Mouse (Mus musculus) olfactory bulb, adult 2 months (tissue): ENCODE results near the gene Zc3h4. TPM values are rescaled to one million over a fixed set of nuclear protein-coding genes. Genes with fewer than 3 reads are reported as not detected.

Source experiments
- H3K27ac ChIP-seq: fragments of 200-500 bp; 2 replicates; pipeline ENCODE4 v1.5.1; 2012; ENCODE audit warnings: low read depth, low read length; ENCODE audit not compliant: insufficient read depth
- H3K4me1 ChIP-seq: fragments of 200-500 bp; 2 replicates; pipeline ENCODE4 v1.6.1; 2012; ENCODE audit warnings: low read length; ENCODE audit not compliant: control insufficient read depth, insufficient read depth
- H3K4me3 ChIP-seq: fragments of 200-500 bp; 2 replicates; pipeline ENCODE4 v1.5.1; 2012; ENCODE audit warnings: mild to moderate bottlenecking, low read depth, low read length, moderate library complexity; ENCODE audit not compliant: insufficient read depth
- CTCF ChIP-seq: fragments of 200-500 bp; IDR thresholded peaks from 2 replicates; pipeline ENCODE4 v1.5.1; 2012; ENCODE audit warnings: low read depth, mild to moderate bottlenecking, low read length, moderate library complexity; ENCODE audit not compliant: insufficient read depth
- POLR2A ChIP-seq: fragments of 200-500 bp; IDR thresholded peaks from 2 replicates; pipeline ENCODE4 v1.6.1; 2012; ENCODE audit warnings: mild to moderate bottlenecking, low read depth, low read length, moderate library complexity; ENCODE audit not compliant: insufficient read depth
- WGBS: fragments of 180-500 bp; shearing (Covaris S2); methylation state at CpG from one replicate; pipeline ENCODE4 v1.1.7; 2018; 5-methylcytosine and 5-hydroxymethylcytosine counted together
- polyA plus RNA-seq: library from polyadenylated mRNA; stranded (reverse); fragments of >200 nt; gene quantifications from 2 replicates; pipeline ENCODE4 v1.2.4, GENCODE M21; 2012; ENCODE audit warnings: low replicate concordance; ENCODE audit not compliant: missing spikeins, insufficient read depth, insufficient read length

Zc3h4 gene
- polyA plus RNA-seq, 1 experiment, result 372 TPM

GRCm38 (mm10) chr7:16472116-16472709 lies 71.5 kb downstream of the Zc3h4 start:
- peaks cover 21% of the 10 kb centered on the region for H3K4me1 ChIP-seq
- WGBS, result 13% methylated on average over 17 of the region's 17 CpGs
- no peak overlapping the region for H3K4me3 ChIP-seq
- no peak overlapping the region for H3K27ac ChIP-seq
- TF ChIP-seq POLR2A (no peak), CTCF (no peak)

DNA sequence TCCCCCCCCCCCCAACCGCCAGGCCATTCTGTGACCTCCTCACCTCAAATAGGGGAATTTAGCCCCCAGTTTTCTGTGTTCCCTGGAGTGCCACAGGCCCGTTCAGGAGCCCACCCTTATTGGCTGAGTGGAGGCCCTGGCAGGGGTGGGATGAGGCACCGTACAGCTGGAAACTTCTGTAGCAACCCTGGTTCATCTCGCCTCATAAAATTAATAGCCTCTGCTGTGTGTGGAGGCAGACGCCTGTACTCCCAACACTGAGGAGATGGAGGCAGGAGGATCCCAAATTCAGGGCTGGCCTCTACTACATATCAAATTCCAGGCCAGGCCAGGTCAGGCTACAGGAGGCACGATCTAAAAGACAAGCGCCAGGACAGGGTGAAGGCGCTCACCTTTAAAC lies 73.1 kb downstream of the Zc3h4 start:
- H3K4me3 ChIP-seq, result no peak overlapping the region
- no peak overlapping the region for H3K27ac ChIP-seq
- WGBS, result 77% methylated on average over 8 of the region's 8 CpGs
- TF ChIP-seq POLR2A (no peak), CTCF (no peak)
- H3K4me1 ChIP-seq, result peaks cover 21% of the 10 kb centered on the region

GRCm38 (mm10) chr7:16474445-16474844 lies 73.7 kb downstream of the Zc3h4 start:
- no peak for TF ChIP-seq POLR2A
- no peak for TF ChIP-seq CTCF
- H3K4me3 ChIP-seq, result no peak overlapping the region
- 13% methylated on average over 33 of the region's 33 CpGs for WGBS
- H3K27ac ChIP-seq, result no peak overlapping the region
- H3K4me1 ChIP-seq, result peaks cover 21% of the 10 kb centered on the region

DNA sequence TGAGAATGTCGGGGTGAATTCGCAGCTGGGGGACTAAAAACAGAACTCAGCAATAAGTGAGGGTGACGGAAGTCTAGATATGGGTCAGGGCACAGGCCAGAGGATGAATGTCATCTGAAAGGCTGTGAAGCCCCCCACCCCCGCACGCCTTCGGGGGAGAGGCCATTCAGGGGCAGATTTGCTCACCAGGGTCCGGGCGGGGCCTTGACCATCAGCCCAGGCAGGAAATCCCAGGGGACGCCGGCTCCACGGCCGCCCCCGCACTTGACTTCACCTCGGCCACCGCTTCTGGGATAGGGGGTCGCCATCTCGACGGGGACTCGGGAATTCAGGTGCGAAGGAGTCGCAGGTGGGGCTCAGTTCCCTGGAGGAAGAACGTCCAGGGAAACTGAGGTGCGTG lies 74.6 kb downstream of the Zc3h4 start:
- Histone ChIP-seq H3K4me3 (peak overlapping the region; percentile 14; the same call in 1 of the 2 replicates), H3K4me1 (peaks cover 21% of the 10 kb centered on the region), H3K27ac (no peak overlapping the region)
- TF ChIP-seq POLR2A (0 out of 2 replicates have a peak, but pooled peaks have one; percentile 14), CTCF (no peak)
- 4% methylated on average over 23 of the region's 23 CpGs for WGBS

DNA sequence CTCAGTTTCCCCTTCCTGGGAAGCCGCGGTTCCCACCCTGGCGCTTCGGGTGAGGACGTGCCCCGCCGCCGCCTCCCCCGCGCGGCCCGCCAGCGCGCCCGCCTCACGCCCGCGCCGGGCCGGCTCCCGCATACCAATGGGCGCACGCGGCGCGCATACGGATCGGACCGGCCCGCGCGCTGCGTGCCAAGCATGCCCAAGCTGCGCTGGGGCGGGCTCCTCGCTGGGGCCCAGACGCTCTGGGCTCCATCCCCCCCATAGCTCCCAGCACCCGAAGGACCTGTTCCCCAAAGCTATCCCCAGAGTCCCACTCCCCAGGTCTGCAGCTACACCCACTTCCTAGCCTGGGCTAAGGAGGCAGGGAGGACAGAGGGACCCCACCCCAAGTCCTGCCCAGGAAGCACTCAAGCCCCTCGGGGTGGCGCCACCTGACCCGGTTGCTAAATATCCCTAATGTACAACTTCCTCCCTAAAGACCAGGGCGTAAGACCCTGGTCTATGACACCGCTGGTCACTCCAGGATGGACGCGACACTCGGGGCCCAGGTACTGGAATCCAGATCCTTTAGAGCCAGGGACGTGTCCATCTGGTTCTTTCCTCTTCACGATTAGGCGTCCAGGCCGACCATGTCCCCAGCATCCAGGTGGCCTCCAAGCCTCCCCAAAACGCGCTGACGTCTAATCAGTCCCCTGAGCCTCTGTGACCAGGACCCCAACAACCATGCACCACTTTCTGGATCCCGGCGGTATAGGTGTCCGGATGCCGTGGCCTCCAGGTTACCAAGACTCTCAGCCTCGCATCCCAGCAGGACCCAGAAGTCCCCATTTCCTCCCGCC lies 75.3 kb downstream of the Zc3h4 start:
- Histone ChIP-seq H3K27ac (no peak overlapping the region), H3K4me3 (peak overlapping the region; percentile 14; the same call in 1 of the 2 replicates), H3K4me1 (peaks cover 21% of the 10 kb centered on the region)
- WGBS, result under 1% methylated on average over 49 of the region's 59 CpGs
- TF ChIP-seq CTCF (no peak), POLR2A (no peak)

DNA sequence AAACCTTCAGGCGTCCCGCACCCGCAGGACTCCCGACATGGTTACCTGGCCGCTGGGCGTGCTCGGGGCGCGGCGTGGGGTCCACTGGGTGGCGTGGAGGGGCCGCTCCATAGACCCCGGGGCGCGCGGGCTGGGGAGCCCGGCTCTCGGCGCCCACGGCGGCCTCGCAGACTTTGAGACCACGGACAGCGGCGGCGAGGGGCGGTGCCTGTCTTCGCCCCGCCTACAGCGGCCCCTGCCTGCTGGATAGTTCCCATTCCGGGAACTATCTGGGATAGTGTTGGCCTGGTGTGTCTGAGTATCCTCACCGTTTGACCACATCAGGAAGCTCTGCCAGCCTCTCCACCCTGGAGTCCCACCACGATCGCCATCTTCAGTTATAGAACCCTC lies 75.9 kb downstream of the Zc3h4 start:
- Histone ChIP-seq H3K4me3 (no peak overlapping the region), H3K27ac (no peak overlapping the region), H3K4me1 (peaks cover 21% of the 10 kb centered on the region)
- 4% methylated on average over 34 of the region's 34 CpGs for WGBS
- TF ChIP-seq POLR2A (no peak), CTCF (no peak)

DNA sequence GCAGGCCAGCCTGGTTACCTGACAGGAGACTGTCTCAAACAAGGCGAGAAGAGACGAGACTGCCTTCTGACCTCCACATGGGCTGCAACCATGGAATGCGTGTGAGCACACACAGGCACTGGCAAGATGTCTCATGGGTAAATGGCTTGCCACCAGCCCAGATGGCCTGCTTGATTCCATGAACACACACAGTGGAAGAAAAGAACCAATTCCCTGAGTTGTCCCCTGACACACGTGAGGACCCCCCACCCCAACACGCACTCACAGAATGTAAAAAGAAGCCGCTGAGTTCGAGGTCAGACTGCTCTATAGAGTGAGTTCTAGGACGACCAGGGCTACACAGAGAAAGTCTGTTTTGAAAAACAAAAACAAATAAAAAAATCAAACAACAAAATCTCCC lies 76.9 kb downstream of the Zc3h4 start, which contains the start of gene Npas1:
TSS of gene Npas1 (minus strand) at position 101 of the 400 bp plus-strand sequence.
- no peak for TF ChIP-seq CTCF
- no peak for TF ChIP-seq POLR2A
- Histone ChIP-seq H3K4me3 (no peak within 1 kb of the TSS), H3K27ac (no peak within 1 kb of the TSS), H3K4me1 (peaks cover 17% of the 10 kb centered on the region)
- WGBS, result 96% methylated on average over 8 of the region's 8 CpGs

Other genes with a start within 250 kb of the Zc3h4 start
- not detected in 2 replicates for gene Meis3, start 225.8 kb upstream of the Zc3h4 start, polyA plus RNA-seq
- not detected in 2 replicates for gene Dhx34, start 178.9 kb upstream of the Zc3h4 start, polyA plus RNA-seq
- not detected in 2 replicates for gene C5ar2, start 156.8 kb upstream of the Zc3h4 start, polyA plus RNA-seq
- not detected in 2 replicates for gene C5ar1, start 141.4 kb upstream of the Zc3h4 start, polyA plus RNA-seq
- gene Inafm1, start 127.3 kb upstream of the Zc3h4 start, polyA plus RNA-seq, result not detected in 2 replicates
- not detected in 2 replicates for gene Ccdc9, start 114.1 kb upstream of the Zc3h4 start, polyA plus RNA-seq
- gene Bbc3, start 92.5 kb upstream of the Zc3h4 start, polyA plus RNA-seq, result not detected in 2 replicates
- gene Sae1, start 13.1 kb upstream of the Zc3h4 start, polyA plus RNA-seq, result not detected in 2 replicates
- not detected in 2 replicates for gene Tmem160, start 51.9 kb downstream of the Zc3h4 start, polyA plus RNA-seq
- not detected in 2 replicates for gene Npas1, start 76.8 kb downstream of the Zc3h4 start, polyA plus RNA-seq
- gene Arhgap35, start 214.1 kb downstream of the Zc3h4 start, polyA plus RNA-seq, result not detected in 2 replicates